Mouse (Mus musculus) lung, adult 2 months (tissue): ENCODE data around the gene Sorl1.

ENCODE experiments used
- CTCF ChIP-seq: fragments of 200-500 bp; IDR thresholded peaks from 2 replicates; pipeline ENCODE4 v1.5.1; 2011; ENCODE audit warnings: mild to moderate bottlenecking, low read length, control low read depth; ENCODE audit not compliant: insufficient read depth
- POLR2A ChIP-seq: fragments of 200-500 bp; IDR thresholded peaks from 2 replicates; pipeline ENCODE4 v1.6.1; 2011; ENCODE audit warnings: low read depth, mild to moderate bottlenecking, control low read depth, low read length, borderline replicate concordance; ENCODE audit errors: extremely low read depth

DNA sequence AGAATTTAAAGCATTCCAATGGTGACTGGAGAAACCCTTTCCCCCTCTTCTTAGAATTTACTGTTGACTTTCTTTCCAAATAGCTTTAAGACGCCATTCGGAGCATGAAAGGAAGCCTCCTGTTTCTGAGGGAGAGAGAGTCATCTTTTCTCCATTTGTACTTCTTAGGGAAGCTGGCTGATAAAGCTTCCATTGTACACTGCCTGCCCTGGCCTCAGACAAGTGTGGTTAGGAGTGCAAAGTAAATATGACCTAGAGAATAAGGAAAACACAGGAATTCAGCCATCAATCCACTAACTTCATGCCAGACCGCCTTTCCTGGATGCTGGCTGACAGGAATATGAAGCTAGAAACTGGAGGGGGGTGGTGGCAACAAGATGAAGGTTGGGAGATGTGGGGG lies 100.7 kb downstream of the Sorl1 start:
- TF ChIP-seq CTCF (no peak), POLR2A (no peak)
